Mouse (Mus musculus) olfactory bulb, adult 2 months (tissue): Measurements from ENCODE around the gene Lmod2.

ENCODE experiments used
- CTCF ChIP-seq: fragments of 200-500 bp; IDR thresholded peaks from 2 replicates; pipeline ENCODE4 v1.5.1; 2012; ENCODE audit warnings: low read depth, mild to moderate bottlenecking, low read length, moderate library complexity; ENCODE audit not compliant: insufficient read depth
- POLR2A ChIP-seq: fragments of 200-500 bp; IDR thresholded peaks from 2 replicates; pipeline ENCODE4 v1.6.1; 2012; ENCODE audit warnings: mild to moderate bottlenecking, low read depth, low read length, moderate library complexity; ENCODE audit not compliant: insufficient read depth

DNA sequence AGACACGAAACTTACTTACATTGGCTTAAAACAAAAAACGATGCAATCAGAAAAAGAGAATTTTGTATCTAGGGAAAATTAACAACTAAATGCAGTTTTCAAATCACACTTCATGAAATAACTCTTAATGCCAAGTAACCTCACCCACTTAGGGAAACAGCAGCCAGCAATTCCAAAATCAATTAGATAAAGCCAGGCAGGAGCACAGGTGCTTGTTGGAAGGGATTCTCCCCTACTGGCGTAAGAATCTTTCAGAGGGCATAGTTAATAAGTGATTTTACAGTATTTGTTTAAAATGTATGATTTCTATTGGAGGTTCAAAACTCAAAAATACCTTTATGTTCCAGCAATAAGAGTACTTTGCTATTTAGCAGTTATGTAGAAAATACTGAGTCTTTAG is 45.4 kb downstream of the Lmod2 start:
- TF ChIP-seq CTCF (no peak), POLR2A (no peak)
